Mouse (Mus musculus) ES-Bruce4 (cell line): ENCODE results near the gene Mdh1b.

ENCODE experiments used
- CTCF ChIP-seq: IDR thresholded peaks from one replicate; pipeline ENCODE4 v1.8.1; 2011; ENCODE audit warnings: low read depth, low read length
- EP300 ChIP-seq: IDR thresholded peaks from 2 replicates; pipeline ENCODE4 v1.6.1; 2011; ENCODE audit warnings: low read depth, low read length; ENCODE audit not compliant: insufficient read depth

- TF ChIP-seq CTCF = no peak
- no peak for TF ChIP-seq EP300
These were observed 62.7 kb downstream of the Mdh1b start for GRCm38 (mm10) chr1:63667201-63667948.
